Mouse (Mus musculus) adrenal gland, adult 2 months (tissue): ENCODE results near the gene C1ql1. TPM values are rescaled to one million over a fixed set of nuclear protein-coding genes. Genes with fewer than 3 reads are reported as not detected.
"Not testable (repeated sequence)": the region's sequence is repeated elsewhere in the genome, so short reads cannot be mapped to it uniquely, and the experiment has no call there.

ENCODE experiments used
- DNase-seq: peaks from one replicate; pipeline ENCODE4 v3.0.0; 2021
- long read RNA-seq: library from polyadenylated mRNA; stranded (forward); transcript quantifications from one replicate; pipeline ENCODE4 v2.0.0, GENCODE M21; 2021
- polyA plus RNA-seq: library from polyadenylated mRNA; depleted of rRNA; stranded (reverse); fragments of >200 nt; gene quantifications from 2 replicates; pipeline ENCODE4 v1.2.3, GENCODE M21; 2012; rRNA removed
- total RNA-seq, 2 experiments: library from RNA; stranded (reverse); gene quantifications; 2 replicates each; pipeline ENCODE4 v1.2.3; 2021

The C1ql1 gene
- total RNA-seq (10 to 100 TPM; 39.4 to 69.4 TPM), polyA plus RNA-seq (67.7 and 112 TPM in 2 replicates)
- long read RNA-seq, transcript C1ql1-201 (2 exons, 1,473 nt): major isoform, 71 of 81 reads
- long read RNA-seq, partial matches to known transcripts: 8 of 81 reads
- long read RNA-seq, other reads (novel, unspliced or antisense): 2 of 81 reads

DNA sequence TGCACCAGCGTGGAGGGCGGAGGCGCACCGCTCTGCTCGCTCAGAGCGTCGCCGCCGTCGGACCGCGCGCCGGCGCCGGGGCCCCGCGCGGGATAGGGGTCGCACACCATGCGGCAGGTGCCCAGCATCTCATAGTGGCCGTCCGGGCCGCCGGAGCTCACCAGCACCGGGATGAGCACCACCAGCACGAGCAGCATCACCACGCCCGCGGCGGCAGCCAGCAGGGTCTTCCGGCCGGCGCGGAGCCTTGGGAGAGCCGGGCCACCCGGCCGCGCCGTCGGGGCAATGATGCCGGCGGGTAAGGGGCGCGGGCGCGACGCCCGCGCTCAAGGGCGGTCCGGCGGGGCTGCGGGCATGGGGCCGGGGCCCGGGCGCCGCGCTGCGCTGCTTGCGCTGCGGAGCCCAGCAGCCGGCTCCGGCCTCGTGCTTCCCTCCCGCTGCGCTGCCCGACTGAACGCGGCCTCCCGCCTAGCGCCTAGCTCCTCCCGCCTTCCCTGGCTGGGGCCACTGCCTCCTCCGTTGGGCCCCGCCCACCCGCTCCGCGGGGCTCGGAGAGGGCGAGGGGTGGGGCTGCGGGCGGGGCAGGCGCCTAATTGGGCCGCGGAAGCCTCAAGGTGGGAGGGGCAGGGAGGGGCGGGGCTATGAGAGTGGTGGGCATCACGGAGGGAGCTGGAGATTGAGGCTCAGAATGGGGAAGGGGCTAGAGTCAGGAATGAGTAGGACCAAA is at the start of gene C1ql1:
Gene C1ql1 (minus strand): TSS at position 424 of the 727 bp plus-strand sequence.
- DNase-seq: peak; percentile 94

- no peak for DNase-seq
These were observed 48.5 kb upstream of the C1ql1 start for GRCm38 (mm10) chr11:102994952-102995351.

DNA sequence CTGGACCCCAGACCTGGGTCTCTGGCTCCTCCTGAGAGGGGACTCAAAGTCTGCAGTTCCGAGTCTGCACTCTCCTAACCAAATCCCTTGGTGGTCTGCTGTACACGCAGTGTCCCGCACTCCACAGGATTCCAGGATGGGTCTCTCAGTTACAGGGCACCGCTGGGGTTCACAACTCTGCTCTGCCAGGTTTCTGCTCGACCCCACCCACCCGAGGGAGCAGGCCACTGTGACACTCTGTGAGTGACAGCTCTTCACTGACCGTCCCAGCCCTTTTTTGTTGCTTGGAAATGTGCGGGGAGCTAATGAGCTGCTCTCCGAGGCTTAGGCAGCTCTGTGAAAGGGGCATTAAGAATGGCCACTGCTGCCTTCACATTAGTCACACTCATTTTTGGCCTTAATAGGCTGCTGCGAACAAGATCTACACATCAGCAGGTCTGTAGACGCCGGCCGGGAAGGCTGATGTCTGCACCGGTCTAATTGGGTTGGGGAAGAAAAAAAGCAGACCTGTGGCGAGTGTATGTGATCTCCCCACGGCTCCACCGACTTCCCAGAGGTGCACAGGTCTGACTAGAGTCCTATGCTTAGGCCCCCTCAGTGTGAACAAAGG is 47.0 kb upstream of the C1ql1 start:
- no peak for DNase-seq

- DNase-seq: peak; percentile 77
These were observed 46.5 kb upstream of the C1ql1 start for GRCm38 (mm10) chr11:102992940-102993339.

- DNase-seq: no peak
These were observed 45.2 kb upstream of the C1ql1 start for GRCm38 (mm10) chr11:102991681-102992080.

GRCm38 (mm10) chr11:102990152-102990663 is 43.7 kb upstream of the C1ql1 start:
- DNase-seq: peak; percentile 74

DNA sequence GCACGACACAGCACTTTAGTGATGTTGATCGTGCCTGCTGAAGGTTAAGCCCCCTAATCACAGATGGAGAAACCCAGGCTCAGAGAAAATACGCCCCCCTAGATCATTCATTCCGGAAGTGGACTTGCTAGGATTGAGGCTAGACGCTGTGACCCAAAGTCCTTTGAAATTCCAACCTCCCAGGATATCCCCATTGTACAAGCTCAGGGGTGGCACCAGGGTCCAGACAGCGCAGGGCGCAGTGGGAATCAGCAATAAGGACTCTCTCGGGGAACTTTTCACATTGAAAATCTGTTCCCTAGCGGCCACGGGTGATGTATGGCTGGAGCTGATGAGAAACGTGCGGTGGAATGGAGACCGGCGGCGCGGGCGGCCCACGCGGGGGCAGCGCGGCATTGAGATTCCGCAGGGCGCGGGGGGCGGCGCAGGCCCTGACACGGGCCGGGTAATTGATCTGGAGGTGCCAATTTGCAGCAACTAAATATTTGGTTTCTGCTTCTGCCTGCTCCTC is 43.2 kb upstream of the C1ql1 start:
- no peak for DNase-seq

DNA sequence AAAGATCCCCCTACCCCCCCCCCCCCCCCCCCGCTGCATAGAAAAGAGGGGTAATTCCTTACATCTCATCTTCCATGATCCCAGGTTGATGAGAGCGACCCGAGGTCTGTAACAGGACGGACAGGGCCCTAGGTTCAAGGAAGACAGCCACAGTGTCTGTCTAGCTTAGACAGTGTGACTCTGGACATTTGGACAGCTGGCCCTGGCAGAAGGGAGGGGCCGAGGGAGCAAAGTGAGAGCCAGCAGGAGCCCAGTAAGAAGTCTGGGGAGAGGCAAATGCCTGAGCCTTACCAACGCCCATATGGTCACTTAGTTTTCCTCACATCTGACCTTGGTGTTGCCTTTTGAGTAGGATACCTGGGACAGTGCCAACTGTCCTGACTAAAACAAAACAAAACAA is 38.7 kb upstream of the C1ql1 start:
- no peak for DNase-seq

DNA sequence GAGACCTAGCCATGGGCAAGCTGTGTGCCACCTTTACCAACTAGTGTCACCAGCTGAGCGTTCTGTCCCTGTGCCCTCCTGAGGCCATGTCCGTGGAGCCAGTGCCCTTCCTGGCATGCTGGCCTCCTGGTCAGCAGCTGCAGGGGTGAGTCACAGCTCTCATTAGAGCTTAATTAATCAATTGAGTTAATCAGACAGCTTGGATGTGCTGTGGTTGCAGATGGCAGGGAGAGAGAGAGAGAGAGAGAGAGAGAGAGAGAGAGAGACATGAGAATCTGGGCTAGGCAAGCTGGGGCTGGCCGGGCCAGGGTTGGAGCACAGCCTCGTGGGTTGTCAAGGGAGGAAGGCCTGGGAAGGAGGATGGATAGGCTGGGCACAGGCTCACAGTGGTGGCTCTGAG is 38.1 kb upstream of the C1ql1 start:
- DNase-seq: no peak

DNA sequence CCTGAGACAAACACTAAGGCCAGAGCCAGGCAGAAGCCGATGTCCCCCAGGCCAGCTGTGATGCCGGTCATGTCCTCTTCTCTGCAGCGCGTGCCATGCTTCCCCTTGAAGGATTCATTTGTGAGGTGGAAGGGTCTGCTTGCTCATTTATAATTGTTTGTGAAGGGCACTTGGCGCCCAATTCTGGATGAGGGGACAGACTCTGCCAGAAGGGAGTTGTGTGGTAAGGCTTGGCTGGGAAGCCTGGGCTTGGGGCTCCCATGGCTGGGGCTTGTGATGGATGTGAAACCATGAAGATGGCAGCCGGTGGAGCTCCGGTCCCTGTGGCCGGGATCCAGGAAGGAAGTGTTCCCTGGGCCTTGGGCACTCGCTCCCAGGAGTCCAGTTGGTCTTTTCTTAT is 37.6 kb upstream of the C1ql1 start:
- DNase-seq: no peak

GRCm38 (mm10) chr11:102981151-102981890 is 34.8 kb upstream of the C1ql1 start:
- DNase-seq: peak; percentile 73

GRCm38 (mm10) chr11:102978052-102978666 is 31.7 kb upstream of the C1ql1 start:
- no peak for DNase-seq

GRCm38 (mm10) chr11:102975966-102976365 is 29.5 kb upstream of the C1ql1 start:
- DNase-seq: not testable (repeated sequence)

- DNase-seq: no peak
These were observed 25.8 kb upstream of the C1ql1 start for GRCm38 (mm10) chr11:102972326-102972725.

DNA sequence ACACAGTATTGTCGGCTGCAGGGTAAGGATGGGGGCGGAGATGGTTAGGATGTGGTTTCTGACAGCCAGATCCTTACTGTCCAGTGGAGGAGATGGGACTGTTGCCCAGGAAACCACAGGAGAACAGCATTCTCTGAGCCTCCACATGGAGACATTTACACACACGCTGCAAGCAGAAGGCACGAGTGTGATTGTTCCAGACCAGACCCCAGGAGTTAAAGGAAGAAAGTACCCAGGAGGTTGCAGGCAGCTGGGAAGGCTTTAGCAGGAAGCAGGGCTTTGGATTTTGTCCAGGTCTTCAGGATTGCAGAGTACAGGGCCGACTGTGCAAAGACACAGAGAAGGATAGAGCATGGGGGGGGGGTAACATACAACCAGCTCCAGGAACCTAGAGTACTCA is 25.1 kb upstream of the C1ql1 start:
- DNase-seq: no peak

DNA sequence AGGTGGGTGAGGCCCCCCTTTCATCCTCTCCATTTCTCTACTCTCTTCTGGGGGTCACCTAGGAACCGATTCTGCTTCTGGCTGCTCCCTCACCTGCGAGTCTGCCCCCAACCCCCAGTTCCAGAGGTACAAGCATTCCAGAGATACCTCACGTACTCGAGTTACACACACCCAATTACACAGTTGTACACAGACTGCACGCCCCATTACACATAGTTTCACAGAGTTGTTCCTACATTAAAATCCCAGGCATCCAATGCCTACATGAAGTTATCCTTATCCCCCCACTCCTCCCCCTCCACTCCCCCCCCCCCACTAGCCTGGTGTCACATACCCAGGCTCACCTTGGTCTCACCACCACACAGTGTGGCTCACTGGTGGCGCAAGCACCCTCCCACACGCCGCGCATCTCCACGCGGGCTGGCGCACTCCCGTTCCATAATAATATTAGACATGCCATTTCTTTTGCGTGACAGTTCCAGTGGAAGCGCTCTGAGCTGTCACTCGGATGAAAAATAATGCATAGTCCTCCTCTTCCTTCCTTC is 18.1 kb upstream of the C1ql1 start:
- DNase-seq: no peak

GRCm38 (mm10) chr11:102963855-102964546 is 17.5 kb upstream of the C1ql1 start:
- no peak for DNase-seq

DNA sequence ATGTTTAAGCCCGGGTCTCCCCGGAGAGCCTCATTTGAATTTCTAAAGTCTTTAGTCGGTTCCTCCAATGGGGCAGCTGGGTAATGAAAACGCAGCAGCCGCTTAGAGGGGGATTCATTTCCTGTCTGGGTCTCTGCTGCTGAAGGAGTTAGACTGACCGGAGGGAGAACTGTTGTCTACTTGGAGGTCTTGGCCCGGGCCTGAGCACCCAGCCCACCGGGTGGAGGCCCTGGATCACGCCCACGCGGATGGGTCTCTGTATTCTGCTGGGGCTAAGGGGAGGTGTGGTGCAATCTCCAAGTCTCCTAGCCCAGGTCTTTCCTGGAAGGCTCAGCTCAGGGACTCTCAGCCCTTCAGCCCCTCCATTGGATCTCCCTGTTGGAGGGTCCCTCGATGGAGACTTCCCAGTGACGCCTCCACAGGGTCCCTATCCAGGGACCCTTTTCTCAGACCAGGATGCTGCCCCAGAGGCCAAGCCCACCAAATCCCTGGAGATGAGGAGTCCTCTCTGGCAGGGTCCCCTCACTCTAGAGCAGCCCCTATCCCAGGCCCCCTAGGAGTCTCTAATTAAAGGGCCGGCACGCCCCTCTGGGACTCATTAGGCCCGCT is 16.9 kb upstream of the C1ql1 start:
- no peak for DNase-seq

DNA sequence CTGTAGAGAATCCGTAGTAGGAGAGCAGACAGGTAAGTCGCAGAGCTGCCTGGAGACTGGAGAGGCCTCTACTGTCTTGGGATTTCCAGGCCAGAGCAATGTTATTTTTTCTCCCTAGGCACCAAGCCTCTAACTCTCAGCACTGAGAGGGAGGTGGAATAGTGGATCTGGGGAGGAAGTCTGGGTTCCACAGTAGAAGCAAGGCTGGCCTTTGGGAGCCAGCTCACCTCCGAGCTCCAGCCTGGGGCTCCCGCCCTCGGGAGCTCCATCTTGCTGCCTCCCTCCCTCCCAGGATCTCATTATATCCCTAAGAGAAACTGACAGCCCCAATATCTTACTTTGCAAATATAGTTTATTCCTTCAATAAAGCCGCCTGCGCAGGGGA is 16.4 kb upstream of the C1ql1 start:
- DNase-seq: no peak

DNA sequence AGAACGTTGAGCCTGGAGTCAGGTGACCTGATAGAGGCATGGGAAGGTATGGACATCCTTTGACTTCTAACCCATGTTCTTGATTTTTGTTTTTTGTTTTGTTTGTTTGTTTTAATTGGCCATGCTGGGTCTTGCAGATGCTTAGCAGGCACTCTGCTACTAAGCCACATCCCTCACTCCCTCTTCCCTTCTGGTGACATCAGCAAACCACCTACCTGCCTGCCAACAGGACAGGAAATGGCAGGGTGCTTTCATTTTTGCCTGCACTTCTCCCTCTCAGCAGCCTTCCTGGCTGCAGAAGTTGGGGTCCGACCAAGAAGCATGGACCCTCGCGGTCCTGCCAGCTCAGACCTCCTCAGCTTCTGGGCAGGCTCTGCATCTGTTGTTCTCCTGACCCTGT is 14.6 kb upstream of the C1ql1 start:
- no peak for DNase-seq

GRCm38 (mm10) chr11:102958870-102959269 is 12.4 kb upstream of the C1ql1 start:
- DNase-seq: no peak
